Mouse (Mus musculus): ENCODE measurements around the gene Ncbp3. TPM values are rescaled to one million over a fixed set of nuclear protein-coding genes. Genes with fewer than 3 reads are reported as not detected.
A peak's percentile ranks its signal among the peaks of the same experiment; 100 is the strongest.

The Ncbp3 gene
- total and polyA plus RNA-seq, 3 experiments, result 11.9 to 13.9 (median 12.1) TPM

DNA sequence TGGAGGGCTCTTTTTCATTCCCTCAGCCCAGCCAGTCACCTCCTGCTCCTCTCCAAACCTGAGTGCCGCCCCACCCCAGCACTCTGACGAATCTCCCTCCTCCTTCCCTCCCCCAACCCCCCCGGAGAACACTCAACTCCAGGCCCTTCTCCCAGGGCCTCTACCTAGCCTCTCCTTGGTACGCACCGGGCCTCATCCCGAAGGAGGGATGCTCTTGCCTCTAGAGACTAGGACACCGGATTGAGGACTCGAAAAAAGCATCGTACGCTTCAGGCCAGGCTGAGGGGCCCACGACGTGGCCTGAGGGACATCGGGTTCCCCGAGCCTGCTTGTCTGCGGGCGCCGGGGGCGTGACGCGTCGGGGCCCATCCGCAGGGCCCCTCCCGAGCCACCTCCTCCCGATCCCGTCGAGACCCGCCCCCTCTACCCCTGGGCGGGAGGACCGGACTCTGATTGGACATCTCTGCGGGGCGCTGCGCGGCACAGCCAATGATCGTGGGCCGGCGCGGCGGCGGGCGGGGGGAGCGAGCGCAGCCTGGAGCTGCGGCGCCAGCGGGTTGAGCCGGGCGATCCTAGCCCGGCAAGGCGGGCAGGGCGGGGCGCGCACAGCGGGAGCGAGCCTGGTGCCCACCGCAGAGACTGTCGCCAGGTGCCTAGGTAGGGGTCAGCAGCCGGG lies 29.0 kb upstream of the Ncbp3 start, which contains the start of gene Camkk1:
Camkk1 (plus strand) TSS at position 538 of the 676 bp plus-strand sequence.
- Histone ChIP-seq H3K9me3 (replicated peaks; ENCODE audit: low read length) (no peaks in the 10 kb centered on the region), H3K4me1 (ENCODE audit: control insufficient read depth in 1 of 2, insufficient read depth in 2 of 2) (peaks cover 24 to 53% of the 10 kb centered on the region in 2 experiments), H3K27ac (ENCODE audit: insufficient read depth, low read depth) (no peak within 1 kb of the TSS), H3K36me3 (replicated peaks in 1 of 2; ENCODE audit: control insufficient read depth in 1 of 2, insufficient read depth in 1 of 2, low read length in 1 of 2) (peaks cover 9 to 37% of the 10 kb centered on the region in 2 experiments), H3K9ac (ENCODE audit: insufficient read depth, low read depth) (peak within 1 kb of the TSS; percentile 18), H3K4me3 (replicated peaks in 1 of 3; ENCODE audit: low read depth in 2 of 3, low read length in 2 of 3, poor library complexity in 1 of 3) (peak within 1 kb of the TSS; percentile 41 to 69 (median 67)), H3K79me2 (replicated peaks; ENCODE audit: control insufficient read depth, extremely low read depth, insufficient read depth, poor library complexity, severe bottlenecking) (no peaks in the 10 kb centered on the region), H3K27me3 (replicated peaks) (peaks cover 15% of the 10 kb centered on the region), H3K4me2 (ENCODE audit: insufficient read depth, low read depth, poor library complexity, severe bottlenecking) (peak within 1 kb of the TSS; percentile 77)
- in situ Hi-C loops (cut with MboI; ENCODE audit: low pct_ligation_motif_present, low pct_unique_long_range_greater_than_20kb, low sequenced_read_pairs), result loop anchor here (25.0 kb wide), 1 partner anchor 581 kb away; the partner anchor contains the start of genes Ggt6 and Mybbp1a
- DNase-seq (ENCODE audit: extremely low read depth), result peak; percentile 83
- TF ChIP-seq MXI1 (IDR thresholded peaks at IDR 0.05; ENCODE audit: low read depth, low read length), result peak; percentile 47; the same call in 1 of the 2 replicates
- TF ChIP-seq NRF1 (IDR thresholded peaks at IDR 0.05; ENCODE audit: low read depth, low read length), result peak; percentile 74
- no peak for TF ChIP-seq ZNF384 (IDR thresholded peaks at IDR 0.05; ENCODE audit: low read depth, low read length)
- peak; percentile 46; the same call in 1 of the 2 replicates for TF ChIP-seq POLR2A (IDR thresholded peaks at IDR 0.05; ENCODE audit: low read depth, low read length)
- TF ChIP-seq IRF4 (IDR thresholded peaks at IDR 0.05; ENCODE audit: low read depth, low read length), result peak; percentile 53; the same call in 1 of the 2 replicates
- TF ChIP-seq KAT2A (IDR thresholded peaks at IDR 0.05; ENCODE audit: insufficient replicate concordance, low read length), result no peak
- no peak for TF ChIP-seq SMC3 (IDR thresholded peaks at IDR 0.05; ENCODE audit: low read depth, low read length)
- TF ChIP-seq TCF12 (IDR thresholded peaks at IDR 0.05; ENCODE audit: low read depth, low read length), result peak; percentile 39; the same call in 1 of the 2 replicates
- peak; percentile 74; the same call in 1 of the 2 replicates for TF ChIP-seq ZMIZ1 (IDR thresholded peaks at IDR 0.05; ENCODE audit: low read depth, low read length)
- no peak for TF ChIP-seq MAX (IDR thresholded peaks at IDR 0.05; ENCODE audit: low read length)
- TF ChIP-seq E2F4 (IDR thresholded peaks at IDR 0.05; ENCODE audit: insufficient replicate concordance, low read depth, low read length), result no peak
- TF ChIP-seq ELF1 (IDR thresholded peaks at IDR 0.05; ENCODE audit: low read depth, low read length), result peak; percentile 41; the same call in 1 of the 2 replicates
- peak; percentile 40; the same call in 1 of the 2 replicates for TF ChIP-seq BHLHE40 (IDR thresholded peaks at IDR 0.05; ENCODE audit: low read depth, low read length)
- no peak for TF ChIP-seq POLR2AphosphoS2 (IDR thresholded peaks at IDR 0.05; ENCODE audit: low read depth, low read length)
- TF ChIP-seq PAX5 (IDR thresholded peaks at IDR 0.05; ENCODE audit: low read length), result no peak
- TF ChIP-seq CHD1 (IDR thresholded peaks at IDR 0.05; ENCODE audit: low read depth, low read length), result no peak
- TF ChIP-seq CTCF (conservative IDR thresholded peaks at IDR 0.05 in 1 of 2, IDR thresholded peaks at IDR 0.05 in 1 of 2; ENCODE audit: low read depth in 2 of 2, low read length in 2 of 2), result no peak
- TF ChIP-seq SIN3A (IDR thresholded peaks at IDR 0.05; ENCODE audit: low read length), result 0 out of 2 replicates have a peak, but pooled peaks have one; percentile 4
- TF ChIP-seq MAZ (IDR thresholded peaks at IDR 0.05; ENCODE audit: low read depth, low read length), result peak; percentile 93
- no peak for TF ChIP-seq JUND (conservative IDR thresholded peaks at IDR 0.05; ENCODE audit: low read depth, low read length)
- TF ChIP-seq MEF2A (IDR thresholded peaks at IDR 0.05; ENCODE audit: borderline replicate concordance, low read depth, low read length), result 0 out of 2 replicates have a peak, but pooled peaks have one; percentile 40
- TF ChIP-seq CHD2 (IDR thresholded peaks at IDR 0.05; ENCODE audit: low read length), result peak; percentile 88
- peak; percentile 30; the same call in 1 of the 2 replicates for TF ChIP-seq HCFC1 (IDR thresholded peaks at IDR 0.05; ENCODE audit: low read depth, low read length)
- peak; percentile 3; the same call in 1 of the 2 replicates for TF ChIP-seq USF1 (IDR thresholded peaks at IDR 0.05; ENCODE audit: low read depth, low read length)
- 0 out of 2 replicates have a peak, but pooled peaks have one; percentile 9 for TF ChIP-seq EP300 (IDR thresholded peaks at IDR 0.05; ENCODE audit: low read length)
- dilution Hi-C loops (cut with MboI; ENCODE audit: extremely low pct_ligation_motif_present, extremely low pct_unique_long_range_greater_than_20kb, low sequenced_read_pairs), result no loop called here

Measured in CH12.LX (cell line).